Mouse (Mus musculus) cerebellum, postnatal 4 days (tissue): ENCODE measurements around the gene Col23a1.

Source experiments
- DNase-seq, 2 experiments: peaks; one replicate each; pipeline ENCODE4 v3.0.0; 2022; ENCODE audit warnings: low spot score in 2 of 2, mixed read lengths in 1 of 2

Col23a1 gene

DNA sequence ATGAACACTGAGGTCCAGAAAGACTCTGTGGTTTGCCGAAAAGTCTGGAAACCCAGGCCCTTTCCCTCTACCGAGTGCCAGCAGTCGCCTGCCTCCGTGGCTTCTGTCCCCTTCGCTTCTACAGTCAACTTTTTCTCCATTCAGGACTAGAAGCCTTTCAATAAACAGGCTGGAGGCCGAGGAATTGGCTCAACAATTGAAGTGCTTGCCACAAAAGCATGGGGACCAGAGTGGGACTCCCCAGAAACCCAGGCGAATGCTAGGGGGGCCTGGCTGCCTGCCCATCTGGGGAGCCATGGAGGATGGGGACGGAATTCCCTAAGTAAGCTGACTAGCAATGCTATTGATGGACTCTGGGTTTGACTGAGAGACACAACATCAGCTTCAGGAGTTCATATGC, 187.9 kb downstream of the Col23a1 start:
- DNase-seq = peak in 1 of 2 experiments; percentile 35

DNA sequence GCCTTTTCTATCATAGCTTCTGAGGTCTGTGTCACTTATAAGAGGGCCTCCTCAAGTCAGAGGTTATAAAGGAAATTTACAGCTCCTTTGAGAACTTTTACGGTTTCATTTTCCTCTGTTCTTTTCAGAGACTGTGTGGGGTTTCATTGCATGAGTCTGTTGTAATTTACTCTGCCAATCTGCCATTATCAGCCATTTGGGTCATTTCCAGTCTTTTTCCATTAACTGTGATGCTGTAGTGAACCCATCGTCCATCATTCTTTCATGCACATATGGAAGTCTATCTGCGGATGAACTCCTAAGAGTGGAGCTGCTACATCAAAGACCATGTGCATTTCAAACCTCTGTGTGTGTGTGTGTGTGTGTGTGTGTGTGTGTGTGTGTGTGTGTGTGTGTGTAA, 192.5 kb downstream of the Col23a1 start:
- no peak for DNase-seq

DNA sequence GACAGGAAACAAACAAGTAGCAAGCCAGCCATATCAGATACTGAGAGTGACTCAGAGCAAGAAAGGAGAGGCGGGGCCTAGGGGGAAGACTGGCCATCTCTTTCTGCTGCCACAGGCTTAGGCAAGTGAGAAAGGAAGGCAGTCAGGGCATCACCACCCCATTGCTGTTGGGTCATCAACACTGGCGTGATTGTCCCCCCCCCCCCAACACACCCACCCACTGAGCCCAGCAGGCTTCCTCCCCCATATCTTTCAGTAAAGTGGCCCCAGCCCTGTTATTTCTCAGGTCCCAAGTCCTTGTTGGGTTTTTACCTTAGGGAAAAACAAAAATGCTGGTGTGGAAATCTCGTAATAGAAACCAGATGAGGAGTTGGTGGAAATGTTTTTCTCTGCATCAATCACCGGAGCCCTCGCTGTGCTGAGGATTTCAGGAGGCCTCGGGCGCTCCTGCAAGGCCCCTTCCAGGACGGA, 195.4 kb downstream of the Col23a1 start:
- DNase-seq = no peak

DNA sequence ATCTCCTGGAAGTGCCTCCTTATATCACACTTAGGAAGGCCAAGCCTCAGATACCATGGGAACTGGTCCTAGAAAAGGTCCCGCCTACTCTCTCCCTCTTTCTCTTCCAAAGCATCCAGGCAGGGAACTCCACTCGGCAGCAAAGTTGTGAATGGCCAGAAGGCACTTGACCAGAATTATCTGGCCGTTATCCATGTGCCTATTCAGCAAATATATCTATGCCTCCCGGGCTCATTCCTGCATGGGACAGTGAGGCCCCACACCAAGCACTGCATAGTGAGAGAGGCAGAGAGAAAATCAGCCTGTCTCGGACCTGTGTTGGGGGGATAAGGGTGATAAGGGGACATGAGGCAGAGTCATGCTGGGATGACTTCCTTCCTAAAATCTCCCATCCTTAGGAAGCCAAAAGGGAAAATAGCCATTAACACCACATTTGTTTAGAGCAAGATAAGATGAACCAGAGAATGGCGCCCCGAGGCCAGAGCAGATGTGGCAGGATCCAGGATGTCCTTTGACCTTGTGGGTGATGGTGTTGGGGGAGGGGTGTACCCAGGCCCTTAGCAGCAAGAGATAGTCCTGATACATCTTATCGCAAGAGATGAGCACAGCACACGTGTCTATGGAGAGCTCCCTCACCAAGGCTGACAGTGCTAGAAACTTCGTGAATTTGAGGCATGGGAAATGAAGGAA, 196.2 kb downstream of the Col23a1 start:
- DNase-seq = no peak

DNA sequence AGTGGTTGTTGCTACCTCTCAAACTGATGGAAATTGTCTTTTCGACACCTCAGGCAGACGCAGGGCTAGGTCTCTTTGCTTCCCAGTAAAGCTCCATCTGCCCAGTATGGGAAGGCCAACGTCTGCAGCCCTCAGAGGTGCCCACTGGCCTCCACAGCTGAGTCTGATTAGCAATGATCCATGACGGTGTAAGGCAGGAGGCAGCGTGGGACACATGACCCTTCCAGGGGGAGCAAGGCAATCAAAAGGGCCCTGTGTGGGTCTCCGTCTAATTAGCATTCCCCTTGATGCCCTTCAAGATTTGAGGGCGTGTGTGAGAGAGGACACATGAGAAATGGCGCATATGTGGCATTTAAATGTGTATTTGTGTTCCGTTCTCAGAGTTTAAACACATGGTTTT, 199.1 kb downstream of the Col23a1 start:
- DNase-seq = no peak

DNA sequence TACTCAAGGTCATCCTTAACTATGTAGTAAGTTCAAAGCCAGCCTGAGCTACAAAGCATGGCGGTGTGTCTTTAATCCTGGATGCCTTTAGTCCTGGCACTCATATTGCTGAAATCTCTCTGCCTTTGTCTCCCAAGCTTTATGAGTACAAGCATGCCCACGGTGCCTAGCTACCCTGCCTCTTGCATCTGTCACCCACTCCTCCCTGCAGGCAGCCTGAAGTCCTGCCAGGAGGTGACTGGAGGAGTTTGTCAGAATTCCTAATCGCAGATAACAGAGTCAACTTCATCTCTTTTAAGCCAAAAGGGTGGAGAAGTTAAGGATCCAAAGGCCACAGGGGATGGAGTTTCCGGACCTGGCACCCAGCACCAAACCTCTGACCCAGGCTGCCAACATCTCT, 203.7 kb downstream of the Col23a1 start:
- no peak for DNase-seq

DNA sequence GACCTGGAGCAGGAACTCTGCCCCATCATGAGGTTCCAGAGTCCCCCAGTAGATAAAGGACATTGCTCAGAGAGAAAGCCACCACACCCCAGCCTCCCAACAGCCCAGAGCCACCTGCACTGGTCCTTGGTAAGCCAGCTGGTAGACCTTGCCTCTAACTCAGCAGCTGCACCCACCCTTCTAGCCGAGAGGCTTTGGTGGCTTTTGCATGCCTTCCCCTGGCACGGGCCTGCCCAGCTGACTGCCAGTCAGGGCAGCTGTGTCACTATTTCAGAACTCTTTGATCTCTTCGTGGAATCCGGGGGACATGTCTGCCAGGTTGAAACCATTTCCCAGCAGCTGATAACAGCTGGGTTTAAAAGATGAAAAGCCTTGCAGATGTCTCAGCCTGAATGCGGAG, 204.5 kb downstream of the Col23a1 start:
- no peak for DNase-seq

DNA sequence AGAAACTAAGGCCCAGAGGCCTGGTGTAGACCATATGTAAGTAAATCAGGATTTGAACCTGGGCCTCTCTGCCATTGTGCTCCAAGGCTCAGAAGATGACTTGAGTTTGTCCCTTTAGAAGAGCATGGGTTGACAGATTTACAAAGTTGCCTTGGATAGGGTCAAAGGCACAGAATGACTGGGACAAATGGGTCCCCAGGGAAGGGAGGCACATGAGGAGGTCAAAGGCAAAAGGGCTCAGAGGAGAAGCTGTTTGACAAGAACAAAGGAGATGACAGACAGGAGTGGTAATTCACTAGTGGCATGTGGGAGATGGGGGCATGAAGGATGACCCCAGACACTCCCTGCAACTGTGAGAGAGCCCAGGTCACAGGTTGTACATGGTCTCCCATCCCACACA, 210.1 kb downstream of the Col23a1 start:
- DNase-seq = no peak

DNA sequence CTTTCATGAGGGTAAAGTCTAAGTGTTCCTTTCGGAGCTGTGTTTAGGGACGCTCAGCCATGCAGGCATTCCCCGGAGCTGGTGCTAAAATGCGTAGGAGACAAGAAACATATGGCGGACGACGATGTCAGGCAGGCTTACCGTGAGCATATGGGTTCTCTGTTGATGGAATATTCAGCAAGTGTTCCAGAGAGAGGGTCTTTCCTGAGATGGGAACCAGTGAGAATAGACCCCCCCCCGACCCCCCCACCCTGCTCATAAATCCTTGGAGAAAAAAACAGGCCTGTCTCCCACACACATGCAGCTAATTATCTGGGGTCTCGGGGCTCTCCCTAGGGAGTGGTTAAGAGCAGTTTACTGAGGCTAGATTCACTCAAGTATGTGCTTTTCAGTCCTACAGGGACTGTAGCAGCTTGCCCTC, 212.7 kb downstream of the Col23a1 start:
- no peak for DNase-seq

DNA sequence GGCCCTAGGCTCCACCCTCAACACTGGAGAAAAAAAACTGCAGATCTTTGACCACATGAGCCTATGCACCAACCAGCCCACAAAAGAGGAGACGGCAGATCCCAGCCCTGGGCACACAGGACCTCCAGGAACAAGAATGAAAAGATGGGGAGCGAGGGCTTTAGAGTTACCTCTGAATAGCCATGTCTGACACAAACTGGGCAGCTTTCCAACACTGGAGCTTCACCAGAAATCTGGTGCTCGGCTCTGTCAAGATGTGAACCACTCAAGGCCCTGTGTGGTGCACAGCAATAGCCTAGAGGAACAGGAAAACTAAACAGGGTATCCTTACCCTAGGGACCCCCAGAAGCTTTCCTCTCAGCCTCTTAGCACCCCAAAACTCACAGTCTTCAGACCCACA, 215.2 kb downstream of the Col23a1 start:
- peak in 1 of 2 experiments; percentile 68 for DNase-seq

DNA sequence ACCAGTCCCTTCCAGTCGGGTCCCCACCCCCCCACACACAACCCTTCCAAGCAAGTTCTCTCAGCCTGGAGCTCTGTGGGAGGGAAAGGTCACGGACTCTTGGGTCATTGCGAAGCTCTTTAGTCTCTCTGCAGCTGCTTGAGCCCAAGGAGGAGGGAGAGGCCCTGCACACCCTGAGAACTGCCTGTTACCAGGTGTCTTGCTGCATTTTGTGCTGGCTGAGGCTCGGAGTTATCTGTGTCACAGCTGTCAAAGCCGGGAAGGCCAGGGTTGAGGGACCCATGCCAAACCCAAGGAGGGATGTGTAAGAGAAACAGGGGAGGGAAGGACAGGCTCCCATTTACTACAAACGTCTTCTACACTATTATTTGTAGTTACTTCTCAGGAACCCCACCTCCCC, 218.3 kb downstream of the Col23a1 start:
- no peak for DNase-seq

DNA sequence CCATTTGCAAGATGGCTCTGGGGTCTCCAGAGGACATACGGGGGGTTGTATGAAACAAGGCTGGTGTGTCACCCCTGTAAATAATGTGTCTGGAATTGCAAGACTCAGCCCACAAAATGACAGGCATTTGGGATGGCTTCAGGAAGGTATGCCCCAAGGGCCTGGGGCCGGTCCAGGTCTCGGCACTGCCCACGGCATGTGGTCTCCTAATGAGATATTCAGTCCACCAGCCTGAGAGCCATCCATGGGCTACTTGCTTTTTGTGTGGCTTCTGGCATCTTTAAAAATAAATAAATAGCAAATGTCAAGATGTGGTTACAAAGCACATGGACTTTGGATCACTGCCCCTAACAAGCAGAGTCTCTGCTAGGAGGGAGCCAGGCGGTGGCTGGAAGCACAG, 219.5 kb downstream of the Col23a1 start:
- no peak for DNase-seq

DNA sequence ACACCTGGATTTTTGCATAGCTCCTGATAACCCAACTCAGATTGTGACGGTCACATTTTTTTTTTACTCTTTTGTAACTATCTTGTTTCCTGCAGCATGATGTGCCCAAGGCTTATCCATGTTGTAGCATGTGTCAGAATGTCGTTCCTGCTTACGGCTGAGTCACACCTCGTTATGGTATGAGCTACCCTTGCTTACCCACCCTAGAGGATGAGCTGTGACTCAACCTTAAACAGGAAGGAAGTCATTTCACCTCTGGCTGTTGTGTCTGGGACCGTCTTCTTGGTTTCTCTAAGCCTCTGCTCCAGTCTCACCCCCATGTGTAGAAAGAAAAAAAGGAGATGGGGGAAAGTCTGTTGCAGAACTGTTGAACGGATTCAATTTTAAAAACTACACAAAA, 223.3 kb downstream of the Col23a1 start:
- DNase-seq = no peak

DNA sequence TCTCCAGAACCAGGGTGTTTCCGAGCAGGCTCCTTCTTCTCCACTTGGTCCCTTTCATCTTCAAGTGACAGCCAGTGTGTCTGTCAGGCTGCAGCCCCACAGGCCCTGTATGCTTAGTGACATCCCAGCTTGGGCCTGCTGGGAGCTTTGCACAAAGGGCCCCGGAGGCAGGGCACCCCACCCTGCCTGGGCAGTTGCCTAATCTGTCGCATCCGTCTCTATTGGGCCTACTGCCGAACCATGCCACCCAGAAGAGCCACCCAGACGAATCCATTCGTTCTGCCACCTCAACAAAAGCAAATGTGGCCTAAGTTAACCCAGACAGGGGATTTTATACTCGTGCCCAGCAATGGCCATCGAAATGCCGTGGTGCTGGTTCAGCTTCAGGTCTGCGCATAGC, 225.6 kb downstream of the Col23a1 start:
- DNase-seq = peak in 1 of 2 experiments; percentile 38

DNA sequence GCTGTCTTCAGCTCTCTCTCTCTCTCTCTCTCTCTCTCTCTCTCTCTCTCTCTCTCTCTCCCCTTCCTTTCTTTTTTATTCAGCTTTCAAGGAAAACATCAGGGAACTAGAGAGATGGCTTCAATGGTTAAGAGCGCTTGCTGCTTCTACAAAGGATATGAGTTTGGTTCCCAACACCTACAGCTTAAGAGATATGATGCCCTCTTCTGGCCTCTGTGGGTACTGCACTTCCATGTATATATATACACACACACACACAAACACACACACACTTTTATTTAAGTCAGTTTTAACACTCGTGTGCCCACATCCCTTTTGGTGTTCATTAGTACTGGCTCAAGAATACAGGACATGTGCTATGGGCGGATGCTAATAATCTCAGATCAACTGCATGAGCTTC, 228.4 kb downstream of the Col23a1 start:
- no peak for DNase-seq

DNA sequence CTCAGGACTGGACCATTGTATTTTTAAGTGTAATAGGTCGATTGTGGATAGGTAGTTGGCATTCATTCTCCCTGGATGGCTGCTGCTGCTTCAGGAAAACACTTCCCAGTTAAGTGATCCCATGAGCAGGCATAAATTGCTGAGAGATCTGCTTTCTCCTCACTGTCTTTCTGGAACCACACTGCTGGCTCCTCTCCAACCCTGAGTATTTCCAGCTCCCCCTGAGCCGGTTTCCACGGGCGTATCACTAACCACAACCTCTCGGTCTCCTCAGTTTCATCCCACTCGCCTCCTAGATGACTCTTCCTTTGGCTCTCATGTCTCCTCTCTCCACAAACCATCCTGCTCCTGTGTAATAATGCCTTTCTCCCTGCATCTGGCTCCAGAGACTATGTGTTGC, 228.9 kb downstream of the Col23a1 start:
- no peak for DNase-seq

DNA sequence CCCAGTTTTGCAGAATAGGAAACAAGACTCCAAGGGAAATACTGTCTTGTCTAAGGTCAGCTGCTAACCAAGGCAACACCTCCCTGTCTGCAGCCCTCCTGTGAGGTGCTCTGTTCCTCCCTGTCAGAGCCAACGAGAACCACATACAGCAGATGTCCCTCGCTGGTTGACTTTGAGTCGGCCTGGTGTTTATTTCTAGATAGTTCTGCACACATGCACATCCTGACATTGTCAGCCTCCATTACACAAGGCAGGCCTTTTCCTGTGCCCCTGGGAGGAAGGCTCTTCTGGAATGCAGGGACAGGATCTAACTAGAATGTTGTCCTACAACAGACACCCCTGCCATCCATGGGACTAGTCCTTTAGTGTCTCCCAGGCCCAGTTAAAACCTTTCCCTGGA, 231.7 kb downstream of the Col23a1 start:
- DNase-seq = no peak

DNA sequence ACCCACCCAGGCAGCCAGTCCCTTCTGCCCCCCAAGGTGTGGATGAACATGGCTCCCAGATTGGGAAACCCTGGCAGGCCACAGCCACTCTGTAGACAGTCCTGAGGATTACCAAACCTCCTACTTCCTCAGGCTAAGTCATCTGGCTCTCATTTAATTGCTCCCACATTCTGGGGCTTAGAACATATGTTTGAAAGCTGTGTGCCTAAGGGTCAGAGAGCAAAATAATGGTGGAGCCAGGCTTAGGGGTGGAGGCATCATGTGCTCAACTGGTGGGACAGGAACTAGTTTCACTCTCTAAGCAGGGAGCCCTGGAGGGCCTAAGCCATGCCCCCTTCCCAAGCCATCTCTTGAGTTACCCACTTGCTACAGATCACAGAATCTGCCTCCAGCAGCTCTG, 233.5 kb downstream of the Col23a1 start:
- no peak for DNase-seq

DNA sequence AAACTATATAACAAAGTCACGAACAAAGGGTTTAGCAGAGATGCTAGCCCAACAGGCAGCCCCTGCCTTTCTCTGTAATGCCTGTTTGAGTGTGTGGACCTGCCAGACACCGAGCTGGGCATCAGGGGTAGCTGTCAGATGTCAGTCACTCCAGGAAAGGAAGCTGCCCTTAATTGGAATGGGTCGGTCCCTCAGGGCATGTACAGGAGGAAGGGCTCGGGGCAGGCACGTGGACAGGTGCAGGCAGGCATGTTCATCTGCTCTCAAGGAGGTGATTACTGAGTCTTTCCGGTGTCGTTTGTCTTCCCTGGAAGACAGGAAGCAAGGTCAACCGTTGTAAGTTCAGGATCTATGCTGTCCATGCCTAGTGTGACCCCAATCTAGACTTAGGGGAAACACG, 233.9 kb downstream of the Col23a1 start:
- no peak for DNase-seq

DNA sequence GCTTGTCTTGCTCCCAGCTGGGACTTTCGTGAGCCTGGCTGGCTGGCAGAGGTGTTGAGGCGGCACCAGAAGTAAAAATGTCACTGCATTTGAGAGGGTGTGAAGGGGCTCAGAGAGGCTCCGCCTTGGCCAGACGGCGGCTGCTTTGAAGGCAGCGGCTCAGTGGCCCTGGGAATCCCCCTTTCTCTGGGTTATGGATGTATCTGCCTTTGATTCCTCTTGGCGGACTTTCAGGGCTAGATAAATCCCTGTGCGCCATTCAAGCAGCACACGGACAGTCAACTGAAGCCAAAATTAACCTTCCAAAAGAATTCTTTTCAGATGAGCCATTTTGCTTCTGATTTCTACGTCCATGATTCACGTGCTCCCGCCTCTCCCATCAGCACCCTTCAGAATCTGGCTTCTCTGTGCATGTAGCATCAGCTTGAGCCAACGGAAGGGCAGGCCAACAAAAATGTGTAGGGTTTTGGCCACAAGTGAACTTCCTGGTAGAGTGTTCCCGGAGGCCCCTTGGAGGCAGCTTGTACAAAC, 237.0 kb downstream of the Col23a1 start:
- no peak for DNase-seq

DNA sequence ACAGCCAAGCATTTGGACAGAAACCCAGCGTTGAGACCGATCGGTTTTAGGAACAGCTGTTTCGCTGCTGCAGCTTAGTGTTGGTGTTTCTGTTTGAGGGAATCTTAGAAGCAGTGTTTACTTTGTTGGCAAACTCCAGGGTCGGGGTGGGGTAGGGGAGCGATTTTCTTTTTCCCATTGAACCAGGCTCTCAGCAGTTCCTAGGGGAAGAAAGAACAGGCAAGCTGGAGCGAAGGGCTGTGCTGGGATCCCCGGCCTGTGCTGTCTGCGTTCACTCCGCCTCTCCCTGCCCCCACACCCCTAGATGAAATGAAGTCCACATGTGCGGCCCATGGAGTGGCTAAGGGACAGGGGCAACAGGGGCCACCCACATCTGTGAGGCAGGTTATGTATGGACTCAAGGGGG, 243.4 kb downstream of the Col23a1 start:
- no peak for DNase-seq

DNA sequence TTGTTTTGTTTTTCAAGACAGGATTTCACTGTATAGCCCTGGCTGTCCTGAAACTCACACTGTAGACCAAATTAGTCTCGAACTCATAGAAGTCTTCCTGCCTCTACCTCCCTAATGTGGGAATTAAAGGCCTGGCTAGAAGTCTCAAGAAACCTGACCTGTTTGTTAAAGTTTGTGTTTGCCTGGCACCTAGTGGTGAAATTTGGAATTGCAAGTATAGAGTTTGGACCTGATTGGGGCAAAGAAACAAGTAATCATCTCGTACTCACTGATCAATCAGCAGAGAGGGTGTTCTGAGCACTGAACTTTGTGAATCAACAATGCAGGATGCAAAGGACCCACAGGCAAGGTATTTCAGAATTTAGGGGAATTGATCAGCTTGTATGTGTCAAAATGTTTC, 244.6 kb downstream of the Col23a1 start:
- DNase-seq = peak in 1 of 2 experiments; percentile 71

DNA sequence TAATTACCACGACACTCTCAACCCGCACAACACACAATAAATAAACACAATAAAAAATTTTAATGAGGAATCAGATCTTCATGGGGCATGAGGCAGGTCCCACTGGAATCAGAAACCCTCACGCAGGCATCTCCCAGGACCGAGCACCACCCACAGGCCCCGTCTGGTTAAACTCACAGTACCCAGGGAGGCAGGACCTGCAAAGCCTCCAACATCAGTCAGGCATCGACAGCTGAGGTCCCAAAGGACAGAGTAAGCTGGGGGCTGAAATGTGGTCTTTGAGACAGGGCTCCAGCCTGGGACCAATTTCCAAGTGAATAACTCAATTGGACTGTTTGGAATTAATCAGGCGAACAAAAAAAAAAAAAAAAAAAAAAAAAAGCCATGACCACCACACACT, 248.7 kb downstream of the Col23a1 start:
- DNase-seq = no peak
